Mouse (Mus musculus) right cerebral cortex, adult 2 months (tissue): Measurements from ENCODE around the gene Ergic1.

Experiments used
- DNase-seq, 2 experiments: peaks; one replicate each; pipeline ENCODE4 v3.0.0; 2021 to 2022; ENCODE audit warnings: low spot score in 2 of 2

The Ergic1 gene

GRCm38 (mm10) chr17:26699819-26700616, 138.7 kb downstream of the Ergic1 start:
- DNase-seq: no peak

GRCm38 (mm10) chr17:26701565-26701964, 140.3 kb downstream of the Ergic1 start:
- DNase-seq: no peak

- DNase-seq: no peak
These were observed 141.3 kb downstream of the Ergic1 start for GRCm38 (mm10) chr17:26702621-26703020.

GRCm38 (mm10) chr17:26703671-26704070, 142.4 kb downstream of the Ergic1 start:
- DNase-seq: no peak

- no peak for DNase-seq
These were observed 144.4 kb downstream of the Ergic1 start for GRCm38 (mm10) chr17:26705463-26706359.
